Mouse (Mus musculus) heart, embryonic 15.5 days (tissue): ENCODE measurements at regions not wholly inside any gene's neighbourhood (a gene's known extent, or its start where the extent isn't known, plus 50 kb on each side); places are given as distances from the start of the nearest gene placed in this dataset.

ENCODE experiments used
- ATAC-seq: fragments of 200-750 bp; cut with Nextera tagmentation; replicated peaks from 2 replicates; pipeline ENCODE4 v1.8.0; 2017; ENCODE audit warnings: low read depth, moderate TSS enrichment; ENCODE audit not compliant: insufficient number of reproducible peaks, insufficient read depth, low FRiP score
- H3K27ac ChIP-seq: fragments of 300-500 bp; sonication (generic); 2 replicates; pipeline ENCODE4 v1.5.1; 2015; ENCODE audit warnings: mild to moderate bottlenecking, inconsistent platforms
- H3K27me3 ChIP-seq: fragments of 300-500 bp; sonication (generic); 2 replicates; pipeline ENCODE4 v1.6.1; 2015; ENCODE audit warnings: inconsistent platforms
- H3K36me3 ChIP-seq: fragments of 300-500 bp; sonication (generic); 2 replicates; pipeline ENCODE4 v1.6.1; 2015; ENCODE audit warnings: mild to moderate bottlenecking, inconsistent platforms
- H3K4me1 ChIP-seq: fragments of 300-500 bp; sonication (generic); replicated peaks from 2 replicates; pipeline ENCODE4 v1.6.1; 2015; ENCODE audit warnings: inconsistent platforms
- H3K4me2 ChIP-seq: fragments of 300-500 bp; sonication (generic); 2 replicates; pipeline ENCODE4 v1.6.1; 2015; ENCODE audit warnings: inconsistent platforms, mild to moderate bottlenecking, moderate library complexity
- H3K4me3 ChIP-seq: fragments of 300-500 bp; sonication (generic); 2 replicates; pipeline ENCODE4 v1.5.1; 2015; ENCODE audit warnings: mild to moderate bottlenecking, inconsistent platforms
- H3K9ac ChIP-seq: fragments of 300-500 bp; sonication (generic); 2 replicates; pipeline ENCODE4 v1.6.1; 2015; ENCODE audit warnings: mild to moderate bottlenecking, inconsistent platforms
- H3K9me3 ChIP-seq: fragments of 300-500 bp; sonication (generic); replicated peaks from 2 replicates; pipeline ENCODE4 v1.6.1; 2016; ENCODE audit warnings: inconsistent platforms
- WGBS: fragments of 180-500 bp; shearing (Covaris S2); methylation state at CpG from one replicate; pipeline ENCODE4 v1.1.7; 2015; ENCODE audit warnings: mixed read lengths; 5-methylcytosine and 5-hydroxymethylcytosine counted together

DNA sequence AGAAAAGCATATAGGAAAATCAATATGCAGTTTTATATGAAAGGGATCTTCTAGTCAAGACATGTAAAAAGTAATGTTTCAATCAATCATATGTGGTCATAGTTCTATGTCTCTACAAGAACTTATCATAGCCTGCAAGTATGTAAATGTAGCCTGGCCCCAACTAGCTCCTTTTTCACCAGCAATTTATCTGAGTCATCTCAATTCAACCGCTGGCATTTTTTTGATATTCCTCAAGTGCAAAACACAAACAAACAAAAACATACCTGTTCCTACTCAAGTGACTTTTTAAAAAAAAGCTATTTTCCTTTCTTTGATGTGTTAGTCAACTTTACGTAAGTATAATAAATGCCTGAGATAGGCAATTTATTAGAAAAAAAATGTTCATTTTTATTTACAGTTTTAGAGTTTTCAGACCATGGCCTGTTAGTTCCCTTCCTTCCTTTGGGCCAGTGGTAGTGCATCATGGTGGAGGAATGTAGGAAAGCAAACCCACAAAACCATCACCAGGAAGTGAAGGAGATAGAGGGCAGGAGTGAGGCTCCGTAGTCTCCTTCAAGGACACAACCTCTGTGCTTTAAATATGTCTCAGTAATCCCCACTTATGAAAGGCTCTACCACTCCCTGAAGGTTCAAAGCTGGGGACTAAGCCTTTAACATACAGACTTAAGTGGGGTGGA is 242.7 kb upstream of the Zpld1 start:
- Histone ChIP-seq H3K4me1 (no peaks in the 10 kb centered on the region), H3K4me2 (no peak overlapping the region), H3K9me3 (no peaks in the 10 kb centered on the region), H3K9ac (no peak overlapping the region), H3K36me3 (no peaks in the 10 kb centered on the region), H3K4me3 (no peak overlapping the region), H3K27me3 (no peaks in the 10 kb centered on the region), H3K27ac (no peak overlapping the region)
- whole genome bisulfite sequencing = 69% methylated on average over 3 of the region's 3 CpGs
- no peak for ATAC-seq

DNA sequence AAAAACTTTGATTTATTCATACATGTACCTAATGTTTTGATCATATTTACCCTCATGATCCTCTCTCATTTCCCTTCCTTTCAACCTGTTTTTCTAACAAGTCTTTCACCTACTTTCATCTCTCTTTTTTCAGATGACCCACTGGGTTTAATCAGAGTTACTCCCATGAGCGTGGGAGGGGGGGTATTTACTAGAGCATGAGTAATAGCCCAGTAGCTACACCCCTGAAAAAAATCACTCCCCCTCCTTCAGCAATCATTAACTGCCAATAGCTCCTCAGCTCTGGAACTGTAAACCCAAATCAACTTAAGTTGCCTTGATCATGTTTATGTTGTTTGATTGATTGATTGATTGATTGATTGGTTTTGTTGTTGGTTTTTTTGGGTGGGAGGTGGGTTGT is 241.4 kb upstream of the Zpld1 start:
- Histone ChIP-seq H3K27me3 (no peaks in the 10 kb centered on the region), H3K9ac (no peak overlapping the region), H3K4me3 (no peak overlapping the region), H3K9me3 (no peaks in the 10 kb centered on the region), H3K36me3 (no peaks in the 10 kb centered on the region), H3K4me1 (no peaks in the 10 kb centered on the region), H3K27ac (no peak overlapping the region), H3K4me2 (no peak overlapping the region)
- 69% methylated on average over 1 of the region's 1 CpGs for WGBS
- no peak for ATAC-seq

DNA sequence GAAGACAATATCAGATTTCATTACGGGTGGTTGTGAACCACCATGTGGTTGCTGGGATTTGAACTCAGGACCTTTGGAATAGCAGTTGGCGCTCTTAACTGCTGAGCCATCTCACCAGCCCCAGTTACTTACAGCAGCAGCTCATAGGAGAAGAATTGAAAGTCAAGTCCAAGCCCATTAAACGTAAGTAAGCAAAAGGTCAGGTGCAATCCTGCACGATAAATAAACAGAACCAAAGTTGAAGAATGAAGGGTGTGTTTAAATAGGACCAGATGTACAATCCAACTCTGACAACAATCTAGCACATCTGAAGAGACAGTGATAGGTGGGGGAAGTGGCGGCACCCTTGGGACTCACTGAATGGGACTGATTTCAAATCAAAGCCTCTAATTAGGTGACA is 239.8 kb upstream of the Zpld1 start:
- ATAC-seq = no peak
- 83% methylated on average over 5 of the region's 5 CpGs for WGBS

DNA sequence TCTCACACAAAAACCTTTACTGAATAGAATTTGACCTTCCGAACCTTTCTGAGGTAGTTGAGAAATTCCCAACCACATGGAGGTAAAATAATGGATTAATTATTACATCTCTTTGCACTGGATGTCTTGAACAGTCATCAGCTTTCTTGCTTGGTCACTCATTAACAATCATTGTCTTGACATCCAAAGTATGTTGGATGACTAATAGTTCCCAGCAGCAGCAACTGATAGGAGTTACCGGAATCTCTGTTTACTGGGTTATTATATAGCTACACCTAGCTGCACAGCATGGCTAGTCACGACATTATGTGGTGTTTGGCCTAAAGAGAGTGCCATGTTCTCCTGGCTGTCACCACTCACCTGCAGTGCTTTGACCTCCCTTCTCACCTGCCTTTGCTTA is 234.9 kb upstream of the Zpld1 start:
- WGBS = 65% methylated on average over 3 of the region's 3 CpGs
- no peaks in the 10 kb centered on the region for H3K36me3 ChIP-seq
- no peak overlapping the region for H3K27ac ChIP-seq
- no peak for ATAC-seq
- H3K4me2 ChIP-seq = no peak overlapping the region
- H3K27me3 ChIP-seq = no peaks in the 10 kb centered on the region
- no peaks in the 10 kb centered on the region for H3K4me1 ChIP-seq
- H3K4me3 ChIP-seq = no peak overlapping the region
- H3K9ac ChIP-seq = no peak overlapping the region
- H3K9me3 ChIP-seq = no peaks in the 10 kb centered on the region

More for the DNA sequence above, 239.8 kb upstream of the Zpld1 start:
- no peak overlapping the region for H3K4me3 ChIP-seq
- H3K27me3 ChIP-seq = no peaks in the 10 kb centered on the region
- no peaks in the 10 kb centered on the region for H3K4me1 ChIP-seq
- H3K9me3 ChIP-seq = no peaks in the 10 kb centered on the region
- no peak overlapping the region for H3K4me2 ChIP-seq
- no peak overlapping the region for H3K9ac ChIP-seq
- H3K27ac ChIP-seq = no peak overlapping the region
- H3K36me3 ChIP-seq = no peaks in the 10 kb centered on the region

DNA sequence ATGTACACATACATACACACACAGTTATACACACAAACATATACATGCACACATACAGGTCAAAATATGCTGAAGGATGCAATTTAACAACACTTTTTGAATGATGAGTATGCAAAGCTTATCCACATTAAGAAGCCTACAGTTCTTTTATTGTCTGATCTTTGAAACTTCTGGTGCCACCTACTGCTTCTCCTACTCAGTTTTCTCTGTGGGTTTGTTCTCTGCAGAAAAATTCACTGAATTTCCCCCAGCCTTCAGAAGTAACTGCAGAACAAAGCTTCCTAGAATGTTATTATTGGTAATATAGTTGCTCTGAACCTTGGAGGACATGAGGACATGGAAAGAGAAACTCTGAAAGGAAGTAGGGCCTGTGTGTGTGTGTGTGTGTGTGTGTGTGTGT is 233.1 kb upstream of the Zpld1 start:
- ATAC-seq = no peak
- H3K36me3 ChIP-seq = no peaks in the 10 kb centered on the region
- H3K27ac ChIP-seq = no peak overlapping the region
- no peaks in the 10 kb centered on the region for H3K9me3 ChIP-seq
- no peak overlapping the region for H3K4me3 ChIP-seq
- no peaks in the 10 kb centered on the region for H3K27me3 ChIP-seq
- no peaks in the 10 kb centered on the region for H3K4me1 ChIP-seq
- H3K4me2 ChIP-seq = no peak overlapping the region
- no peak overlapping the region for H3K9ac ChIP-seq

DNA sequence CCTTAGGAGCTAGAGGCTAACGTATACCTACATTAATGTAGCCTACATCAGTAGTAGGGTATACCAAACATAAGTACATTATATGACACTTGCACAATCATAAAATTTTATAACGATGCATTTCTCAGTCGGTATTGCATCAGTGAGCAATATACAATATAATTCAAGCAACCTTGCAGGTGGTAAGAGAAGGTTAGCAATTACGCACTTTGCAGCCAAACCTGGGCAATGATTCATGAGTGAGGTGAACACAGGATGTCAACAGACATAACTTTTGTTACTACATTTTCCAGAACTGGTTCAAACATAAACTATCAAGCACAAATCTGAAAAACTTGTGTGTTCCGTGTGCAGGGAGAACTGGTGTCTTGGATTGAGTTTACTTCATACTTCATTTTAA is 229.9 kb upstream of the Zpld1 start:
- Histone ChIP-seq H3K4me3 (no peak overlapping the region), H3K4me2 (no peak overlapping the region), H3K9ac (no peak overlapping the region), H3K27me3 (no peaks in the 10 kb centered on the region), H3K9me3 (no peaks in the 10 kb centered on the region), H3K27ac (no peak overlapping the region), H3K36me3 (no peaks in the 10 kb centered on the region), H3K4me1 (no peaks in the 10 kb centered on the region)
- no peak for ATAC-seq
- 84% methylated on average over 5 of the region's 5 CpGs for WGBS

DNA sequence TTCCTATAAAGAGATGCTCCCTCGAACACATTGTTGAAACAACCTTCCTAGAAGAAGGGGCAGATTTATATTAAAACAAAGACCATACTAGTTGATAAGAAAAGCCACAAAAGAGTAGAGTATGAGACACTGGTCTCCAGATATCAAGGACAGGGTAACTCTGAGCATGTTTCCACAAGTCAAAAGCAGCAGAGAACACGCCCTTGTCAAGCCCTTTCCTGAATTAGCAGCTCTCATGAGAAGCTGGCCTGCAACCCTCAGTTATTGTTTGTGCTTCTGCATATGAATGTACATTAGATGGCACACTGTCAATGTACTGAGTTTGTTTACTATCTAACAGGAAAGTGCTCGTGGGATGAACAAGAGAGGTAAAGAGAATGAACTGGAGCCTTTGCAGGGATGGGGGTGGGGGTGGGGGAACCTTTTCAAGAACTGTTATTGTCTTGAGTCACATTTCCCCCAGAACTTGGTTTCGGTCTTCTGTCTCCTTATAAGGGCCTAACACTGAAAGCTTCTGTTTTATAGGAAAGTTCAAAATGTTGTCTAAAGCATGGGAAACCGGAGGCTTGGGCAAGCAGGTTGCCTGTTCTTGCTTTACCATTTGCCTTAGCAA is 228.6 kb upstream of the Zpld1 start:
- 60% methylated on average over 5 of the region's 5 CpGs for WGBS
- Histone ChIP-seq H3K4me3 (no peak overlapping the region), H3K27me3 (no peaks in the 10 kb centered on the region), H3K36me3 (no peaks in the 10 kb centered on the region), H3K9ac (no peak overlapping the region), H3K4me2 (no peak overlapping the region), H3K27ac (no peak overlapping the region), H3K9me3 (no peaks in the 10 kb centered on the region), H3K4me1 (no peaks in the 10 kb centered on the region)
- no peak for ATAC-seq

DNA sequence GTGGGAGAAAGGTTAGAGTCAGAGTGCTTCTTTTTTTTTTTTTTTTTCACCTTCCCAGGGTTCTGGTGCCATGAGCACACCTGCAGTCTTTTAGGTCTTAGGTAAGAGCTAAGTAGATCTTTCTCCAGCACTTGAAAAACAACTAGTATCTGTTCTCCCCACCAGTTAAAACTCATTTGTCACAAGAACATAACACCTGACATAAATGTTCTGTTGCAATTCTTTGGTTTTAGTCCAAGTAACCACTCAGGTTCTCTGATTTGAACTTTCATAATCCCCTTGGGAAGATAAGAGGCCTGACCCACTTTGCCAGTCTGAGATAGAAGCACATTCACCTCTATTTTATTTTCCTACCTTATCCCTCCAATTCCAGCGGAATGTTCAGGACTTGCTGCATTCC is 225.5 kb upstream of the Zpld1 start:
- H3K27ac ChIP-seq = no peak overlapping the region
- H3K27me3 ChIP-seq = no peaks in the 10 kb centered on the region
- H3K9ac ChIP-seq = no peak overlapping the region
- H3K9me3 ChIP-seq = no peaks in the 10 kb centered on the region
- no peaks in the 10 kb centered on the region for H3K4me1 ChIP-seq
- H3K4me2 ChIP-seq = no peak overlapping the region
- no peak overlapping the region for H3K4me3 ChIP-seq
- ATAC-seq = no peak
- 69% methylated on average over 1 of the region's 1 CpGs for WGBS
- H3K36me3 ChIP-seq = no peaks in the 10 kb centered on the region

DNA sequence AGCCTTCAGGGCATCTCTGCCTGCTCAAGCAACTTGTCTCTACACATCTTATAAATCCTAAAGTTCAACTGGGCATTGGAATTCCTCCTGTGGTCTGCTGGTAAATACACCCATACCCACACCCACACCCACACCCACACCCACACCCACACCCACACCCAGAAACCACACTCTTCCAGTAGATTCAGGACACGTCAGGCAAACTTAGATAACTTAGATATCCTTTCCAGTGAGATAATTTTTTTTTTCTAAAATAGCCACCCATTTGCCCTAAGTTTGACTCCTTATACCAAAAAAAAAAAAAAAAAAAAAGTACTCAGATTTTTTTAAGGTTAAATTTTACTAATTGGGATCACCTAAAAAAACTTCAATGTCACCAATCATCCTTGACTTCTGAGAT is 224.5 kb upstream of the Zpld1 start:
- no peak overlapping the region for H3K9ac ChIP-seq
- H3K27ac ChIP-seq = no peak overlapping the region
- no peak overlapping the region for H3K4me3 ChIP-seq
- ATAC-seq = no peak
- H3K36me3 ChIP-seq = no peaks in the 10 kb centered on the region
- H3K4me1 ChIP-seq = no peaks in the 10 kb centered on the region
- 75% methylated on average over 1 of the region's 1 CpGs for WGBS
- H3K9me3 ChIP-seq = no peaks in the 10 kb centered on the region
- no peak overlapping the region for H3K4me2 ChIP-seq
- H3K27me3 ChIP-seq = no peaks in the 10 kb centered on the region

DNA sequence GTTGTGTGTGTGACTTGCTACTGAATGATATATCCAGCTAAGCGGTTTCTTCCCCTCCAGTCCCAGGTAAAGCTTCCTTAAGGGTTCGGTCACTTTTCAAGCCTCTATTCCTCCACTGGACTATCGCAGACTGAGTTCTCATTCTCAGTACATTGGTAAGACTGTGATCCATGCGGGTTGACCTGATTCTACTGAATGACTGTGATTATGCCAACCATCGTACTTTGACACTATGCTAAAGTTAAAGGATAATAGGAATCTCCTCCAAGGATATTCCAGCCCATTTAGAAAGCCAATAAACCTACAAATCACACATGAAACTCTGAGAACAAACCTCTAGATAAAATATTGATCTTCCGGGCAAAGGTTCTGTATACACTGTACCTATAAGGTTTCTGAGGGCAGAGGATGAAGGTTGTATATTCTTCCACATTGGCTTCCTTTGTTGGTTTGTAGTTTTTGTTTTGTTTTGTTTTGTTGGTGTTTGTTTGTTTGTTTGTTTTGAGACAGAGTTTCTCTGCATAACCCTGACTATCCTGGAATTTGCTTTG is 223.7 kb upstream of the Zpld1 start:
- Histone ChIP-seq H3K4me1 (no peaks in the 10 kb centered on the region), H3K4me2 (no peak overlapping the region), H3K27me3 (no peaks in the 10 kb centered on the region), H3K27ac (no peak overlapping the region), H3K9me3 (no peaks in the 10 kb centered on the region), H3K9ac (no peak overlapping the region), H3K4me3 (no peak overlapping the region), H3K36me3 (no peaks in the 10 kb centered on the region)
- WGBS = 90% methylated on average over 6 of the region's 6 CpGs
- no peak for ATAC-seq

DNA sequence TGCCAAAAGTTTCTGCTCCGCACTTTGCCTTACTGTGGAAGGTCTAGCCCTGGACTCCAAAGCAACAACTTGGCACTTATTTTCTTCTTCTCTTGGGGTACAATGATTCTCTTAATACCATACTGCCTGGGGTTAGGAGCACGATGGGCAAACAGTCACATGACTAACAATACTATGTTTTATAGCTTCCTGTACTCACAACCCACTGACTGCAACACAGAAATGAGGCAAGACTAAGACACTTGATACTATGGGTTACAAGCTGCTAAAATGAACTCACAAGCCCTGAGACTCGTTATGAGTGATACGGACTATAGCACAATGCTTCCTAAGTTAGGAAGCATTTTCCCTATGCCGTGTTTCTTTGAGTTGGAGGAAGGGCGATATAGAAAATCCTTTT is 222.3 kb upstream of the Zpld1 start:
- Histone ChIP-seq H3K36me3 (no peaks in the 10 kb centered on the region), H3K4me3 (no peak overlapping the region), H3K27me3 (no peaks in the 10 kb centered on the region), H3K27ac (no peak overlapping the region), H3K9ac (no peak overlapping the region), H3K4me1 (no peaks in the 10 kb centered on the region), H3K4me2 (no peak overlapping the region), H3K9me3 (no peaks in the 10 kb centered on the region)
- 82% methylated on average over 6 of the region's 6 CpGs for WGBS
- ATAC-seq = no peak

DNA sequence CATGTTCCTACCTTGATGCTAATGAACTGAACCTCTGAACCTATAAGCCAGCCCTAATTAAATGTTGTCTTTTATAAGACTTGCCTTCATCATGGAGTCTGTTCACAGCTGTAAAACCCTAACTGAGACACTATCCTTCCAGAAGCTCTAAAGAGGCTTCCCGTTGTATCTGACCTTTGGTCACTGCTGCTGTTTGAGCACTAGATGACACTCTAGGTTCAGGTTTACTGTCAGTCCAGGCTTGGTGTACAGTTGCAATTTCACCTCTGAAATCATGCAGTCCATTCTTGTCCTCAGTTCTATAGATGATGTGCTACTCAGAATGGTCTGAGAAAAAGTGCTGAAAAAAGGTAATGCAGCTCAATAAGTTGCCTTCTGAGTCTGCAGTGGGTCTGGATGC is 221.9 kb upstream of the Zpld1 start:
- 0 out of 2 replicates have a peak, but pooled peaks have one; percentile 70 for ATAC-seq
- no peaks in the 10 kb centered on the region for H3K27me3 ChIP-seq
- no peak overlapping the region for H3K9ac ChIP-seq
- no peaks in the 10 kb centered on the region for H3K9me3 ChIP-seq
- no peaks in the 10 kb centered on the region for H3K4me1 ChIP-seq
- H3K4me3 ChIP-seq = no peak overlapping the region
- no peak overlapping the region for H3K27ac ChIP-seq
- WGBS = 64% methylated on average over 1 of the region's 1 CpGs
- no peaks in the 10 kb centered on the region for H3K36me3 ChIP-seq
- no peak overlapping the region for H3K4me2 ChIP-seq
